Mouse (Mus musculus) embryonic facial prominence, embryonic 10.5 days (tissue): ENCODE results near the gene Col15a1. TPM values are rescaled to one million over a fixed set of nuclear protein-coding genes. Genes with fewer than 3 reads are reported as not detected.
A peak's percentile ranks its signal among the peaks of the same experiment; 100 is the strongest.

Source experiments
- DNase-seq: peaks from one replicate; pipeline ENCODE4 v3.0.0-alpha.2; 2017; ENCODE audit warnings: low spot score
- H3K27ac ChIP-seq: fragments of 300-500 bp; sonication (generic); replicated peaks from 2 replicates; pipeline ENCODE4 v1.5.1; 2016; ENCODE audit warnings: mild to moderate bottlenecking
- H3K27me3 ChIP-seq: fragments of 300-500 bp; sonication (generic); replicated peaks from 2 replicates; pipeline ENCODE4 v1.6.1; 2016; ENCODE audit warnings: low read depth, mild to moderate bottlenecking; ENCODE audit not compliant: poor library complexity, severe bottlenecking
- H3K36me3 ChIP-seq: fragments of 300-500 bp; sonication (generic); replicated peaks from 2 replicates; pipeline ENCODE4 v1.6.1; 2016; ENCODE audit warnings: mild to moderate bottlenecking, moderate library complexity
- H3K4me1 ChIP-seq: fragments of 300-500 bp; sonication (generic); 2 replicates; pipeline ENCODE4 v1.6.1; 2016
- H3K4me3 ChIP-seq: fragments of 300-500 bp; sonication (generic); 2 replicates; pipeline ENCODE4 v1.5.1; 2016; ENCODE audit warnings: mild to moderate bottlenecking, moderate library complexity
- H3K9me3 ChIP-seq: fragments of 300-500 bp; sonication (generic); 2 replicates; pipeline ENCODE4 v1.6.1; 2016; ENCODE audit warnings: mild to moderate bottlenecking
- WGBS: fragments of 180-500 bp; shearing (Covaris S2); methylation state at CpG from one replicate; pipeline ENCODE4 v1.1.7; 2016; 5-methylcytosine and 5-hydroxymethylcytosine counted together
- polyA plus RNA-seq: library from polyadenylated mRNA; unstranded; fragments of >200 nt; fragmentation: Nextera tagmentation; extraction: Ambion mirVana; gene quantifications from 2 replicates; pipeline ENCODE4 v1.2.1, GENCODE M21; 2016

Col15a1 gene
- polyA plus RNA-seq, 1 experiment from 2014 or later: 8.1 TPM

GRCm38 (mm10) chr4:47281920-47282682 is 74.1 kb downstream of the Col15a1 start:
- 84% methylated on average over 6 of the region's 6 CpGs for WGBS
- H3K4me3 ChIP-seq: no peak overlapping the region
- no peaks in the 10 kb centered on the region for H3K9me3 ChIP-seq
- peaks cover 24% of the 10 kb centered on the region for H3K4me1 ChIP-seq
- no peak overlapping the region for H3K27ac ChIP-seq
- no peak for DNase-seq
- no peaks in the 10 kb centered on the region for H3K27me3 ChIP-seq
- H3K36me3 ChIP-seq: no peaks in the 10 kb centered on the region

DNA sequence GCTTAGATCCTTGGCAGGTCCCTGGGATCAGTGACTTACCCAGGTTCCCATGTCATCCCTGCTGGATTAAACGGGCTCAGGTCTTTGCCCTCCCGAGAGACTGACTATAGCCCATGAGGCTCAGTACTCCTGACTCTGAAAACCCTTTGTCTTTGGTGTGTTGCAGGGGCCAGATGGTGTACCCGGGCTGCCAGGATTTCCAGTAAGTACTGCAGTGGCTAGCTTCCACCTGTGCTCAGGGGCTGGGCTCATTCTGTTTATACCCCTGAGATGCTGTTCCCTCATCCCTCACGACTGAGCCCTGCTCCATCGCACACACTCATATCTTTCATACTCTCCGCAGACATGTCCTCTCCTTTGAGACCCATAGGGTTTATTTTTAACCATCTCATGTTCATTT is 76.3 kb downstream of the Col15a1 start:
- 84% methylated on average over 6 of the region's 6 CpGs for WGBS
- Histone ChIP-seq H3K27me3 (no peaks in the 10 kb centered on the region), H3K36me3 (no peaks in the 10 kb centered on the region), H3K4me3 (no peak overlapping the region), H3K27ac (no peak overlapping the region), H3K4me1 (peaks cover 19% of the 10 kb centered on the region), H3K9me3 (no peaks in the 10 kb centered on the region)
- DNase-seq: no peak

GRCm38 (mm10) chr4:47284874-47285273 is 76.9 kb downstream of the Col15a1 start:
- H3K4me3 ChIP-seq: no peak overlapping the region
- no peaks in the 10 kb centered on the region for H3K9me3 ChIP-seq
- no peaks in the 10 kb centered on the region for H3K36me3 ChIP-seq
- peak; percentile 31 for DNase-seq
- H3K4me1 ChIP-seq: peaks cover 16% of the 10 kb centered on the region
- 61% methylated on average over 9 of the region's 9 CpGs for WGBS
- H3K27ac ChIP-seq: no peak overlapping the region
- no peaks in the 10 kb centered on the region for H3K27me3 ChIP-seq

- no peaks in the 10 kb centered on the region for H3K27me3 ChIP-seq
- DNase-seq: no peak
- no peak overlapping the region for H3K4me3 ChIP-seq
- H3K36me3 ChIP-seq: no peaks in the 10 kb centered on the region
- H3K9me3 ChIP-seq: no peaks in the 10 kb centered on the region
- H3K4me1 ChIP-seq: peaks cover 15% of the 10 kb centered on the region
- WGBS: 95% methylated on average over 3 of the region's 3 CpGs
- H3K27ac ChIP-seq: no peak overlapping the region
These were observed 78.7 kb downstream of the Col15a1 start for GRCm38 (mm10) chr4:47286599-47287147.

GRCm38 (mm10) chr4:47287468-47287867 is 79.5 kb downstream of the Col15a1 start:
- no peak overlapping the region for H3K27ac ChIP-seq
- no peaks in the 10 kb centered on the region for H3K27me3 ChIP-seq
- no peak for DNase-seq
- WGBS: 63% methylated on average over 4 of the region's 4 CpGs
- H3K4me1 ChIP-seq: peaks cover 19% of the 10 kb centered on the region
- no peaks in the 10 kb centered on the region for H3K9me3 ChIP-seq
- H3K36me3 ChIP-seq: no peaks in the 10 kb centered on the region
- no peak overlapping the region for H3K4me3 ChIP-seq

DNA sequence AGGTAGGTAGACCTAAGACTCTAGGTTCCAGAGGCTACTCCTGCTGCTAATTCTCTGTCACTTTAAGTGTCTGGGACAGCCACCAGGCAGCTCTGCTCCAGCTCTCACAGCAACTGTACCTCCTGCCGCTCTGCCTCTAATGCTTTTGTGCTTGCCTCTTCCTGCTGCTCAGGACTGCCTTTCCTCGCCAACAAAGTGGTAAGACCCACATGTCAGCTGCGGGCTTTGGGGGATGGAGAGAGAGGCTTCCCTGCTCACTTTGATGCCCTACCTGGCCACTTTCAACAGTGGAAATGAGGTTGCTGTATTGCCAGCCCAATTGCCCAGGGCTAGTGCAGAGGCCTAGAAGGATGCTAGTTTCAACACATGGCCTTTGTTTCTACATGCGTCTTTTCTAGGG is 80.3 kb downstream of the Col15a1 start:
- Histone ChIP-seq H3K4me1 (peaks cover 27% of the 10 kb centered on the region), H3K4me3 (no peak overlapping the region)
- WGBS: 46% methylated on average over 4 of the region's 4 CpGs

DNA sequence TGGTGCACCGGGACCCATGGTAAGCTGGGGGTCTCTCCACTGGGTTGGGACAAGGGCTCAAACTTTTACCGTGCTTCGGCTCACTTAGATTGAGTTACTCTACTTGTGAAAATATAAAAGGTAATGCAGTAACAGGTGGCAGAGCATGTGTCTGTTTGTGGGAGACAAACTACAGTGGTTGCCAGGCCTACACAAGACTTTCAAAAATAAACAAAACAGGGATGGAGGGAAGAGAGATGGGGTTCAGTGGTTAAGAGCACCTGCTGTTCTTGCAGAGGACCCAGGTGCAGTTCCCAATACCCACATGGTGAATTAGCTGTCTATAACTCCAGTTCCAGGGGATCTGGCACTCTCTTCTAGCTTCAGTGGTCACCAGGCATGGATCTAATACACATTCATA is 81.6 kb downstream of the Col15a1 start:
- H3K27me3 ChIP-seq: no peaks in the 10 kb centered on the region
- no peak for DNase-seq
- no peak overlapping the region for H3K27ac ChIP-seq
- H3K36me3 ChIP-seq: no peaks in the 10 kb centered on the region
- 93% methylated on average over 3 of the region's 3 CpGs for WGBS
- peaks cover 33% of the 10 kb centered on the region for H3K4me1 ChIP-seq
- H3K4me3 ChIP-seq: no peak overlapping the region
- H3K9me3 ChIP-seq: no peaks in the 10 kb centered on the region

More for the DNA sequence above, 80.3 kb downstream of the Col15a1 start:
- Histone ChIP-seq H3K9me3 (no peaks in the 10 kb centered on the region), H3K36me3 (no peaks in the 10 kb centered on the region), H3K27ac (no peak overlapping the region), H3K27me3 (no peaks in the 10 kb centered on the region)
- no peak for DNase-seq

DNA sequence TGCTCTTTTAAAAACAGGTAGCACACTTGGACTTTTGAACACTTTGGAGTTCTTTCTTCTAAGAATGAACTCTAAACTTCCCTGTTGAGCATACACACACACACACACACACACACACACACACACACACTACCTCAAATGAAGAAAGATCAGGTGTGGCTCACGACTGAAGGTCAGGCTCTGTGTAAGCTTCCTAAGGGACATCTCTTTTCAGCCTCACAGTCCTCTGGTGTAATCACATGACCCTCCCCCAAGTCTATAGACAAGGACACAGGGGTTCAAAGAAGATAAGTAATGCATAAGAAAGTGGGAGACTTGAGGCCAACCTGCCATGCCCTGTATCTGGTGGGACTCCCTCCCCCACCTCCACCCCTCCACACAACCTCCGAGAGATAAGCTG is 82.5 kb downstream of the Col15a1 start:
- H3K4me1 ChIP-seq: peaks cover 24% of the 10 kb centered on the region
- 82% methylated on average over 2 of the region's 2 CpGs for WGBS
- H3K27me3 ChIP-seq: no peaks in the 10 kb centered on the region
- H3K36me3 ChIP-seq: no peaks in the 10 kb centered on the region
- no peak for DNase-seq
- H3K9me3 ChIP-seq: no peaks in the 10 kb centered on the region
- no peak overlapping the region for H3K4me3 ChIP-seq
- H3K27ac ChIP-seq: no peak overlapping the region

GRCm38 (mm10) chr4:47291013-47291412 is 83.1 kb downstream of the Col15a1 start:
- Histone ChIP-seq H3K9me3 (no peaks in the 10 kb centered on the region), H3K36me3 (no peaks in the 10 kb centered on the region), H3K27me3 (no peaks in the 10 kb centered on the region), H3K27ac (no peak overlapping the region), H3K4me1 (peaks cover 24% of the 10 kb centered on the region), H3K4me3 (no peak overlapping the region)
- no peak for DNase-seq
- 79% methylated on average over 1 of the region's 1 CpGs for WGBS

DNA sequence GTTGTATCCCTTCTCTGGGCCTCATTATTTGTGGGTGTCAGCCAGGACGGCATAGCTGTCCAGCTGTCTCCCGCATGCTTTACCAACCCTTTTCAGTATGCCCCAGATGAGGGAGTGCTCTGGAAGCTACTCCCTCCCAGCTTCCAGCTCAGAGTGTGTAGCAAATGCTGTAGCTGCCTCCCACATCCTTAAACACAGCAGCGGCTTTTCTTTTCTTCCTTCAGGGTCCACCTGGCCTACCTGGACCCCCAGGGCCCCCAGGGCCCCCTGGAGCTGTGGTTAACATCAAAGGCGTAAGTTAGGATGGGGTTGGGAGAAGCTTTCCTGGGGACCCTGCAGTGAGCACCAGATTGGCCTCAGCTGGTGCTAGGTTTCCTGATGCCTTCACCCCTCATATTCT is 85.0 kb downstream of the Col15a1 start:
- Histone ChIP-seq H3K4me3 (no peak overlapping the region), H3K36me3 (no peaks in the 10 kb centered on the region), H3K4me1 (peaks cover 25% of the 10 kb centered on the region), H3K27me3 (no peaks in the 10 kb centered on the region), H3K27ac (peak overlapping the region; percentile 14; the same call in 1 of the 2 replicates), H3K9me3 (no peaks in the 10 kb centered on the region)
- DNase-seq: no peak
- WGBS: 63% methylated on average over 4 of the region's 4 CpGs

- no peaks in the 10 kb centered on the region for H3K27me3 ChIP-seq
- 80% methylated on average over 16 of the region's 16 CpGs for WGBS
These were observed 86.0 kb downstream of the Col15a1 start for GRCm38 (mm10) chr4:47293771-47294543.

GRCm38 (mm10) chr4:47294544-47295070 is 86.6 kb downstream of the Col15a1 start:
- H3K27me3 ChIP-seq: no peaks in the 10 kb centered on the region
- 90% methylated on average over 7 of the region's 7 CpGs for WGBS
- H3K4me1 ChIP-seq: peaks cover 25% of the 10 kb centered on the region
- no peak for DNase-seq
- no peak overlapping the region for H3K27ac ChIP-seq
- H3K9me3 ChIP-seq: 0 out of 2 replicates have a peak, but pooled peaks cover 6% of the 10 kb centered on the region
- H3K4me3 ChIP-seq: no peak overlapping the region
- no peaks in the 10 kb centered on the region for H3K36me3 ChIP-seq

More at GRCm38 (mm10) chr4:47293771-47294543, 86.0 kb downstream of the Col15a1 start:
- Histone ChIP-seq H3K4me1 (peaks cover 25% of the 10 kb centered on the region), H3K4me3 (no peak overlapping the region), H3K36me3 (no peaks in the 10 kb centered on the region), H3K9me3 (0 out of 2 replicates have a peak, but pooled peaks cover 5% of the 10 kb centered on the region), H3K27ac (no peak overlapping the region)
- no peak for DNase-seq
